Mouse (Mus musculus): ENCODE data around the gene Aars2. TPM values are rescaled to one million over a fixed set of nuclear protein-coding genes. Genes with fewer than 3 reads are reported as not detected.

Gene Aars2
- polyA plus RNA-seq, 1 experiment, result 70.9 TPM

DNA sequence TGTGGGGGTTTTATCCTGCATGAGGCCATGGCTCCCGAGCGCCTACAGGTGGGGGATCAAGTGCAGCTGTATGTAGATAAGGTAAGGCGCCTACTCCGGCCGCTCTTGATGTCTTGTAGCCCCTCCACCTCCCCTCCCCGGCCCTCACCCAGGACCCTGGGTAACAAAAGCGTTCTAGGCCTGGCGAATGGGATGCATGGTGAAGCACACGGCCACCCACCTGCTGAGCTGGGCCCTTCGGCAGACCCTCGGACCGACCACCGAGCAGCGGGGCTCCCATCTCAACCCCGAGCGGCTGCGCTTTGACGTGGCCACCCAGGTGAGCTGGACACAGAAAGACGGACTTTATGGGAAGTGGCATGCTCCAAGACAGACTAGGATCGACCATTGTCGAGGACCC is 10.5 kb downstream of the Aars2 start:
- H3K36me3 ChIP-seq (ENCODE audit: control insufficient read depth, insufficient read depth, low read length), result peaks cover 29% of the 10 kb centered on the region

GRCm38 (mm10) chr17:45517549-45518215 is 11.0 kb downstream of the Aars2 start:
- H3K27ac ChIP-seq (ENCODE audit: control insufficient read depth, insufficient read depth, low read length), result no peak overlapping the region
- WGBS, result 65% methylated on average over 28 of the region's 28 CpGs
- no peak for DNase-seq
- peaks cover 29% of the 10 kb centered on the region for H3K36me3 ChIP-seq (ENCODE audit: control insufficient read depth, insufficient read depth, low read length)
- no peak overlapping the region for H3K4me3 ChIP-seq (ENCODE audit: control insufficient read depth, insufficient read depth, low read length)
- TF ChIP-seq CTCF (IDR thresholded peaks at IDR 0.05; ENCODE audit: borderline replicate concordance, control insufficient read depth, extremely low read depth, insufficient read depth, low read length, poor library complexity), result no peak
- no peak for TF ChIP-seq POLR2A (IDR thresholded peaks at IDR 0.05; ENCODE audit: control insufficient read depth, extremely low read depth, insufficient read depth, low read length, poor library complexity)
- no peaks in the 10 kb centered on the region for H3K27me3 ChIP-seq (ENCODE audit: control insufficient read depth, insufficient read depth, low read length)
- peaks cover under 1% of the 10 kb centered on the region; the same call in 1 of the 2 replicates for H3K4me1 ChIP-seq (replicated peaks; ENCODE audit: control insufficient read depth, insufficient read depth, low read length)

More for the DNA sequence above, 10.5 kb downstream of the Aars2 start:
- no peak overlapping the region for H3K27ac ChIP-seq (ENCODE audit: control insufficient read depth, insufficient read depth, low read length)
- WGBS, result 96% methylated on average over 21 of the region's 21 CpGs
- H3K27me3 ChIP-seq (ENCODE audit: control insufficient read depth, insufficient read depth, low read length), result no peaks in the 10 kb centered on the region
- TF ChIP-seq POLR2A (IDR thresholded peaks at IDR 0.05; ENCODE audit: control insufficient read depth, extremely low read depth, insufficient read depth, low read length, poor library complexity) (no peak), CTCF (IDR thresholded peaks at IDR 0.05; ENCODE audit: borderline replicate concordance, control insufficient read depth, extremely low read depth, insufficient read depth, low read length, poor library complexity) (no peak)
- H3K4me3 ChIP-seq (ENCODE audit: control insufficient read depth, insufficient read depth, low read length), result no peak overlapping the region
- DNase-seq, result no peak
- no peaks in the 10 kb centered on the region for H3K4me1 ChIP-seq (replicated peaks; ENCODE audit: control insufficient read depth, insufficient read depth, low read length)

DNA sequence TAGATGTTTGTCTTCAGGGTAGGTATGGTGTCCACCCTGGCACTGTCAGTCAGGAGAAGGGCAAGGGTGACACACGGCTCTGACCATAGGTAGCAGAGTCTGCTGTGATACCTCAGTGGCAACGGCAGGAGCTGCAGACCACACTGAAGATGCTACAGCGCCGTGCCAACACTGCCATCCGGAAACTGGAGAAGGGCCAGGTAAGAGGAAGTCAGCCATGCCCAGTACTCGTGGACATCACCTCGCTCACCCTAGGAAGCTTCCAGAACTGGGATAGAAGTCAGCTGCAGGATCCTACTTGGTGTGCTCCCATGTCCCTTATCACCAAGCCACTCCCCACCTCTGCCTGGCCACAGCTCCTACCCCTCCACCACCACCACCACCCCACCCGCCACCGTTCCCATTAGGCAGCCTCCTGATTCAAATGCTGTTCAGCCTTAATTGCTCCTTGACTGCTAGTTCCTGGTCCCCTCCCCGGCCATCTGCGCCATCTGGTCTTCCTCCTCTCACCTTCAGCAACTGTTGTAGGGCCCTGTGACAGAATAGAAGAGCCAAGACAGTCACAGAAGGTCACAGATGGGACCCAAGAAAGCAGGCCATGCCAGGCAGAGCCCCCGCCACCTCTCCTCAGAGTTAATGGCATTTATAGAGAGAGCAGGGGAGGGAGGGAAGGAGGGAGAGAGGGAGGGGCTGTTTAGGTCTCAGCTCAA is 12.3 kb downstream of the Aars2 start:
- 95% methylated on average over 12 of the region's 12 CpGs for WGBS
- DNase-seq, result no peak
- no peak overlapping the region for H3K4me3 ChIP-seq (ENCODE audit: control insufficient read depth, insufficient read depth, low read length)
- H3K27me3 ChIP-seq (ENCODE audit: control insufficient read depth, insufficient read depth, low read length), result no peaks in the 10 kb centered on the region
- H3K27ac ChIP-seq (ENCODE audit: control insufficient read depth, insufficient read depth, low read length), result no peak overlapping the region
- H3K36me3 ChIP-seq (ENCODE audit: control insufficient read depth, insufficient read depth, low read length), result peaks cover 29% of the 10 kb centered on the region
- TF ChIP-seq POLR2A (IDR thresholded peaks at IDR 0.05; ENCODE audit: control insufficient read depth, extremely low read depth, insufficient read depth, low read length, poor library complexity), result no peak
- no peak for TF ChIP-seq CTCF (IDR thresholded peaks at IDR 0.05; ENCODE audit: borderline replicate concordance, control insufficient read depth, extremely low read depth, insufficient read depth, low read length, poor library complexity)
- H3K4me1 ChIP-seq (replicated peaks; ENCODE audit: control insufficient read depth, insufficient read depth, low read length), result peaks cover 10% of the 10 kb centered on the region

GRCm38 (mm10) chr17:45520136-45520535 is 13.5 kb downstream of the Aars2 start:
- Histone ChIP-seq H3K36me3 (ENCODE audit: control insufficient read depth, insufficient read depth, low read length) (peaks cover 29% of the 10 kb centered on the region), H3K4me1 (replicated peaks; ENCODE audit: control insufficient read depth, insufficient read depth, low read length) (peaks cover 10% of the 10 kb centered on the region), H3K27ac (ENCODE audit: control insufficient read depth, insufficient read depth, low read length) (no peak overlapping the region), H3K27me3 (ENCODE audit: control insufficient read depth, insufficient read depth, low read length) (no peaks in the 10 kb centered on the region), H3K4me3 (ENCODE audit: control insufficient read depth, insufficient read depth, low read length) (no peak overlapping the region)
- TF ChIP-seq CTCF (IDR thresholded peaks at IDR 0.05; ENCODE audit: borderline replicate concordance, control insufficient read depth, extremely low read depth, insufficient read depth, low read length, poor library complexity) (no peak), POLR2A (IDR thresholded peaks at IDR 0.05; ENCODE audit: control insufficient read depth, extremely low read depth, insufficient read depth, low read length, poor library complexity) (no peak)
- 96% methylated on average over 11 of the region's 11 CpGs for WGBS
- no peak for DNase-seq

GRCm38 (mm10) chr17:45523263-45523662 is 16.6 kb downstream of the Aars2 start, which contains the start of gene Tcte1:
Gene Tcte1 (plus strand): TSS chr17:45523434.
- TF ChIP-seq POLR2A (IDR thresholded peaks at IDR 0.05; ENCODE audit: control insufficient read depth, extremely low read depth, insufficient read depth, low read length, poor library complexity) (no peak), CTCF (IDR thresholded peaks at IDR 0.05; ENCODE audit: borderline replicate concordance, control insufficient read depth, extremely low read depth, insufficient read depth, low read length, poor library complexity) (0 out of 2 replicates have a peak, but pooled peaks have one; percentile 10)
- peak; percentile 58 for DNase-seq
- no peak within 1 kb of the TSS; the same call in 1 of the 2 replicates for H3K4me3 ChIP-seq (ENCODE audit: control insufficient read depth, insufficient read depth, low read length)
- no peak within 1 kb of the TSS for H3K27ac ChIP-seq (ENCODE audit: control insufficient read depth, insufficient read depth, low read length)
- H3K4me1 ChIP-seq (replicated peaks; ENCODE audit: control insufficient read depth, insufficient read depth, low read length), result peaks cover 10% of the 10 kb centered on the region
- H3K27me3 ChIP-seq (ENCODE audit: control insufficient read depth, insufficient read depth, low read length), result no peaks in the 10 kb centered on the region
- WGBS, result 14% methylated on average over 21 of the region's 21 CpGs
- H3K36me3 ChIP-seq (ENCODE audit: control insufficient read depth, insufficient read depth, low read length), result peaks cover 16% of the 10 kb centered on the region

DNA sequence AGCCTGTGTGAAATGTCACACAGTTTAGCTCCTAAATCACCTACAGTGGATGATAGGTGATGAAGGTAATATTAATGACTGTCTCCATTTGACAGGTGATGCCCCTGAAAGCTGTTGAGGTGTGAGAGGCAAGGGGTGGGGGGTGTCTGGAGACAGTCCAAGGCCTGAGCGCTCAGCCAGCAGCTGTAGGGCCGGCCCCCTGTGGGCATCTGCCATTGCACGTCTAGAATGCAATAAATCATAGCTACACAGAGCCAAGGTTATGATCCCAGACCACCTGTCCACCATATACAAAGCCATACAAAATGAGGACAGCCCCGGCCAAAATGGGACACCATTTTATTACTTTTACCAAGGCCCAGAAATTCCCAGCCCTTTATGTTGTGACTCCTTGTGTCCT is 18.3 kb downstream of the Aars2 start:
- WGBS, result 86% methylated on average over 4 of the region's 4 CpGs
- H3K27me3 ChIP-seq (ENCODE audit: control insufficient read depth, insufficient read depth, low read length), result no peaks in the 10 kb centered on the region
- TF ChIP-seq POLR2A (IDR thresholded peaks at IDR 0.05; ENCODE audit: control insufficient read depth, extremely low read depth, insufficient read depth, low read length, poor library complexity) (no peak), CTCF (IDR thresholded peaks at IDR 0.05; ENCODE audit: borderline replicate concordance, control insufficient read depth, extremely low read depth, insufficient read depth, low read length, poor library complexity) (no peak)
- DNase-seq, result no peak
- H3K27ac ChIP-seq (ENCODE audit: control insufficient read depth, insufficient read depth, low read length), result no peak overlapping the region
- peaks cover 5% of the 10 kb centered on the region for H3K36me3 ChIP-seq (ENCODE audit: control insufficient read depth, insufficient read depth, low read length)
- no peak overlapping the region for H3K4me3 ChIP-seq (ENCODE audit: control insufficient read depth, insufficient read depth, low read length)
- peaks cover 10% of the 10 kb centered on the region for H3K4me1 ChIP-seq (replicated peaks; ENCODE audit: control insufficient read depth, insufficient read depth, low read length)
